Mouse (Mus musculus): ENCODE results near the gene Lmx1a.

The Lmx1a gene

GRCm38 (mm10) chr1:167788684-167789413, 99.8 kb downstream of the Lmx1a start:
- DNase-seq: no peak

DNA sequence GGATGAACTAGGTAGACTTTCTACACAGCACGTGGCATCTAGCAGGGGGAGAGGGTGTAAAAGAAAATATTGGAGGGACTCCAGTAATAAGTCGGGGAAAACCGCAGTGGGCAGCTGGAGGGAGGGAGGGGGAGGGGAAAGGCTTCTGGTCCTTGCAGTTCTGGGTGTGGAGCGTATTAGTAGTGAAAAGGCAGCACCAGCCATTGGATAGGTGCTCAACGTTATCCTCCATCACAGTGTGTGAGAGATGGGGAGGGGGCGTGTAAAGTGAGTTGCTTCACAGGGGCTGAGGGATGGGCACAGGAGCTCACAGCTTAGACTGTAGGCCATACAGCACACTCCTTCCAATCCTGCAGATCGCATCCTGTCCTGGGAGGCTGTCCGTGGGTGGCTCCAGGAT, 100.4 kb downstream of the Lmx1a start:
- DNase-seq: no peak

DNA sequence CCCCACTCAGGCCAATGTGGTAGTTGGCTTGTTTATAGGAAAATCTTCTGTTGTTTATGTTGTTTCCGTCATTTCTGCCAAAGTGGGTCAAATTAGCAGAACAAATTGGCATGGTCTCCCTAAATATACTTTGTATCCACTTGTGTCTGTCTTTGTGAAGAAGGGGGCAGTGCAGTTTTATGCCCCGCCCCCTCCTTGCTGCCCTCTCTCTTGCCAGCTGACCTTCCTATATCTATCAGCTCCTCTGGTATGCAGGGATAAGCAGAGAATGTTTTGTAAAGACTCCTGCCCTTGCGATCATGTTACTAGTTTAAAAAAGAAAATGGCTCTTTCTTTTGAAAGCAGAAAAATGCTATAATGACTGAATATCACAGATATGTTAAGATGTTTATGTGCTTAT, 101.7 kb downstream of the Lmx1a start:
- no peak for DNase-seq

GRCm38 (mm10) chr1:167791221-167791620, 102.2 kb downstream of the Lmx1a start:
- DNase-seq: no peak

DNA sequence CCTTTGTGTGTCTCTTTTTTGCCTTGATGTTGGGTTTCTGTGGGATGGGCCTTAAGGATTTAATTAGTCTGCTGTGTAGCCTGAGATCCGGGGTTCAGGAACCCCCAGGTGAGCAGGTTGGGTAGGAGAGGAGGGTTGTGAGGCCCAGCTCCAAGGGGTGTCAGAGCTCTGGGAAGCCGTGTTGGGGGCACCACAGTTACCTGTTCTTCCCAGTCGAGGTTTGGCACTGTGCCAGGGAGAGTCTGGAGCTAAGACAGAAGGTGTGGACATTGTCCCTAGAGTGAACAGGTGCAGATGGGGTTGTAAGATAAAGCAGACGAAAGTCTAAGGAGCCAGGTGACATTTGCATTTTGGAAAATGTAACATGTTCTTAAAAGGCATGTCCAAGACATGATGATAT, 112.9 kb downstream of the Lmx1a start:
- DNase-seq: no peak

GRCm38 (mm10) chr1:167802510-167803271, 113.7 kb downstream of the Lmx1a start:
- DNase-seq: no peak

GRCm38 (mm10) chr1:167803351-167803981, 114.4 kb downstream of the Lmx1a start:
- no peak for DNase-seq

DNA sequence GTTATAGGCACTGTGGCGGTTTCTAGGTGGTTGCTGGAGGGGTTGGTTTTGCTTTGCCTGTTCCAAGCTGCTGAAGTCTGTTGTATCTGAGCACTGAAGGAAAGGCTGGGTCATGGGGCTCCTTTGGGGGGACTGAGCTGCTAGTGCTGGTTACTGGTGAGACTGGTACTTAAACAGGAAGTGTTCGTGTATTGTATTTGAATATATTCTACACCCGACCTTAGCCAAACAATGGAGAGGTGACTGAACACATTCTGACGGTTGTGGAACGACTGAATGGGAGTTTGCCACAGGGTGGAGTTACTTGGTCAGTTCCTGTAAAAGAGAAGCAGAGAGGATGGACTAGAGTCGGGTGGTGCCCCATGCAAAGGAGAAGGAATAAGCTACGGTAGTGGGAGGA, 115.8 kb downstream of the Lmx1a start:
- DNase-seq: no peak

DNA sequence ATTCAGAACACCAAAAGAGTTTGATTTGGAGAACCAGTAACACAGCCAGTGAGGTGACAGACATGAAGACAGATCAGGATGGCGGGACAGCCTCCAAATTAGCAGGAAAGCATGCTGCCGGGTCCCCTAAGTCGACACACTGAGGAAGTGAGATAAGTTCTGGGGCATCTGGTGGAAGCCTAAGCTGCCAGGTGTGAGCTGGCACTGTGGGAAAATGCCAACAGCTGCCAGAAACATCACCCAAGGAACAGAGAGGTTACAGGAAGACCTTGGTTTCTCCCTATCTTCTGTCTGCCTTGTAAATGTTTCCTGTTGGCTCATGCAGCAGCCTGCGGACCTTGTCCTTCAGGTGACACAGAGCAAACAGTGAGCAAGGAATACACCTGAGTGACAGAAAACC, 122.1 kb downstream of the Lmx1a start:
- no peak for DNase-seq

- no peak for DNase-seq
These were observed 126.1 kb downstream of the Lmx1a start for GRCm38 (mm10) chr1:167815166-167815565.

DNA sequence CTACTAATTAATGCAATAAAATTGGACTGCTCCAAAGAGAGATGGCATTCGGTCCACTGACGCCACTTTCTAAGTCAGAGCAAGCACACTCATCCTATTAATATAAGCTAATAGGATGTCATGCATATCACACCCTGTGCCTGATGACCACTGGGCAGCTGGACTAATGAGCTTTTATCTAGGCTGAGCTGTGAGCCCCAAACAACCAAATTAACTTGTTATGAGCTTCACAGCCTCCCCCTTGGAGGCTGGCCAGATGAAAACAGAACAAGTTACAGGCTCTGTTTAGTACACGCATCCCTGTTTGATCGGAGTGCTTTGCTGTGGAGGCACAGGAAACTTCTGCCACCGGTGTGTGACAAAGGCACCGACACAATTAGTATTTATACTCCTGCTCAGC, 128.0 kb downstream of the Lmx1a start:
- no peak for DNase-seq

GRCm38 (mm10) chr1:167817616-167818015, 128.6 kb downstream of the Lmx1a start:
- DNase-seq: no peak

GRCm38 (mm10) chr1:167820031-167820430, 131.0 kb downstream of the Lmx1a start:
- no peak for DNase-seq

DNA sequence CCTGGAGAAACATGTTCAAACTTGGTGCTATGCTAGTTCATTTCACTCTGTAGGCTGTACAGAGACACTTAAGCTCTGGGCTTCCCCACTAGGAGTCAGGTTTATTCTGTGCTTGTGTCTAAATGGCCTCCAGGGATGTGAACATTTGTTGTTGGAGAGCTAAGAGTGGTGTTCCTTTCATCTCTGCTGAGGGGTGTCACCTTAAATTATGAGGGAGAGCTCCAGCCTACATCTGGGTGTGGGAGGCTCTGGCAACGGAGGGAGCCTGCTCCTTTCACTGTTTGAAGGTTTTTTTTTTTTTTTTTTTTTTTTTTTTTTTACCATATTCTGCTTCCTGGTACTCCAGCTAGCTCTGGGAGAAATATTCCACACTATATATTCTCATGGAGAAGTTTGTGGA, 132.1 kb downstream of the Lmx1a start:
- no peak for DNase-seq

- no peak for DNase-seq
These were observed 141.3 kb downstream of the Lmx1a start for GRCm38 (mm10) chr1:167830291-167830690.

- DNase-seq: no peak
These were observed 142.6 kb downstream of the Lmx1a start for GRCm38 (mm10) chr1:167831601-167832000.

DNA sequence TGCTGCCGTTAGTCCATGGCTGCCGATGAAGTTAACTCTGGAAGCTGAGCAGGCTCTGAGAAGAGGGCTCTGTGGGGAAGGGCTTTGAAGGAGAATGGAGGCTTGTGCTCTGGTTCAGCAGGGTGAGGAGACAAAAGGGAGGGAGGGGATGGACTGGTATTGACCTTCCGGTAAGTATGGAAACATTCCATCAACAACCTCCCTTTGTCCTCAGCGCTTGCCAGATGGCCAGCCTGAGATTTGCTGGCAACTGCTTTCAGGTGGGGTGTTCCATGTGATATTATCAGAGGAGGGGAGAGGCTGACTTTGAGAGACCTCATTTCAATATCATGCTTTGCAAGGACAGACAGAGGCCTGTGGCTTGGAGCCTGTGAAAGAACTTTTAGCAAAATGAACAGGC, 165.8 kb downstream of the Lmx1a start:
- no peak for DNase-seq

DNA sequence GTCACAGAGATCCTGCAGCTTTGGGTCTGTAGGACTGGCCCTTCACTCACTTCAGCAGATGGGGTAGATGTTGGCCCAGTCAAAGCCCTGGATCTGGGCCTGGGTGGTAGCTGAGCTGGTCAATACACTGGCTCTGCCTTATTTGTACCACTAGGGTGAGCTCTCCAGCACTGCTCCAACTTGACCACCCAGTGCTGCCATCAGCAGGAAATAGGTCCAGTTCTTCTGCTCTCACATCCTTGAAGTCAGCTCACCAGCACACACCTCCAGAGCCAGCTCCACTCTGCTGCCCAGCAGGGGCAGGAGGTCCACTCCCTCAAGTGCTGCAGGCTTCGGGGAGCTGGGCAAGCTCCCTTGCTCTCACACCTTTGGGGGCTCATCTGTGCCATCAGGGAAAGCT, 183.0 kb downstream of the Lmx1a start:
- peak in 1 of 2 experiments; percentile 19 for DNase-seq

GRCm38 (mm10) chr1:167874099-167874498, 185.1 kb downstream of the Lmx1a start:
- no peak for DNase-seq

DNA sequence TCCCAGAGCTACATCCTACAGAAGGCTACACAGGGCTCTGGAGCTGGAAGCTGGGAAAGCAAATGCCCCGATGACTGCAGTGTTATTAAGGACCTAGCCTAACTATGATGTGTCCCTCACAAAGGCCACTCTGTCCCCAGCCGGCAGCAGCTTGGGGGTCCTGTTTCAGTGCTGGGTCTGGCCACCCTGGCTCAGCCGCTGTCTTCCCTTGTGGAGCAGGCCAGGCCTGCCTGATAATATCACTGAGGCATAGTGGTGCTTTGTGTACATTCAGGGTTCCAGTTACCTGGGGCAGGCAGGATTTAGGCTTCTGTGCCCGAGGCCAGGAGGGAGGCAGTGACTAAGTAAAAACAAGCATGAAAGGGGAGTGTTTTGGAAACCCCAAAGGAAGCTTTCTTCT, 188.9 kb downstream of the Lmx1a start:
- DNase-seq: no peak

GRCm38 (mm10) chr1:167878354-167878753, 189.3 kb downstream of the Lmx1a start:
- no peak for DNase-seq

GRCm38 (mm10) chr1:167885776-167886175, 196.7 kb downstream of the Lmx1a start:
- DNase-seq: no peak

- DNase-seq: no peak
These were observed 199.1 kb downstream of the Lmx1a start for GRCm38 (mm10) chr1:167888120-167888519.

GRCm38 (mm10) chr1:167888816-167889215, 199.8 kb downstream of the Lmx1a start:
- DNase-seq: no peak
